Mouse (Mus musculus): ENCODE measurements at regions not wholly inside any gene's neighbourhood (a gene's known extent, or its start where the extent isn't known, plus 50 kb on each side); places are given as distances from the start of the nearest gene placed in this dataset.

DNA sequence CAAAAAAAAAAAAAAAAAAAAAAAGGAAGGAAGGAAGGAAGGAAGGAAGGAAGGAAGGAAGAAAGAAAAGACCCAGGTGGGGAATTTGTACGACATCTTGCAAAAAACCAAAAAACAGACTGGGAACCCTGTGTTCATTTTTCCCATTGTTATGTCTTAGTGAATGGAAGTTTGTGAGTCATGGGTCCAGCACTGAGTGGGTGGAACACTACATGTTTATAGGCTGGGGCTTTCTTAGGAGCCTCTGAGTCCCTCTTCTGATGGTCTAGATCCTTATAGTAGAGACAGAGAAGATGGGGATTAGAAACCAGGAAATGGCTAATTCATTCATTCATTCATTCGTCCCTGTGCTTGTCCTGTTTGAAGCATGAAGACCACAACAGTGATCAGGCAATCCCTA is 105.5 kb downstream of the Tpra1 start:
- no peak for DNase-seq

DNA sequence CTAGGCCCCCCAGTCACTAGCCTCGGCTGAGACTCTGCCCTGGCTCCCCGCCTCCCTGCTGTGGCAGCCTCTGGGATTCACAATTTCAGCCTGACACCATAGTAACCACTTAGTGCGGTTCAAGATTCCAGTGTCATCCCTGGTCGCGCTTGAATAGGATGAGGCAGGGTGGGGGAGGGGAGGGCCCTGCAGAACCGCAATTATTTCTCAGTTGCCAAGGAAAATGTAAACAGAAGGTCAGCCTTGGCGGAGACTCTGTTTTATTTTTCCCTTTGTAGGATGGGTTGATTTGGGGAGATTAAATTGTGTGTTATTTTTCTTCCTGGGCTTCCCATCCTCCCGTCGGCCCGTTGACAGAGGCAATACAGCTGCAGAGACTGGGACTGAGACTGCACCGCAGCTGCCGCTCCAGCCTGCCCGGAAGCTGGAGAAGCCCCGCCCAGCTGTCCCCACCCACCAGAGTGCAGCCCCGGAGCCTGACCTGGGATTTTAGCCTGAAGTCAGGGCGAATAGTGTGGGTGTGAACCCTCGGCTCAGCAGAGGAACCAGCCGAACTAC is 106.6 kb downstream of the Tpra1 start:
- no peak for DNase-seq

DNA sequence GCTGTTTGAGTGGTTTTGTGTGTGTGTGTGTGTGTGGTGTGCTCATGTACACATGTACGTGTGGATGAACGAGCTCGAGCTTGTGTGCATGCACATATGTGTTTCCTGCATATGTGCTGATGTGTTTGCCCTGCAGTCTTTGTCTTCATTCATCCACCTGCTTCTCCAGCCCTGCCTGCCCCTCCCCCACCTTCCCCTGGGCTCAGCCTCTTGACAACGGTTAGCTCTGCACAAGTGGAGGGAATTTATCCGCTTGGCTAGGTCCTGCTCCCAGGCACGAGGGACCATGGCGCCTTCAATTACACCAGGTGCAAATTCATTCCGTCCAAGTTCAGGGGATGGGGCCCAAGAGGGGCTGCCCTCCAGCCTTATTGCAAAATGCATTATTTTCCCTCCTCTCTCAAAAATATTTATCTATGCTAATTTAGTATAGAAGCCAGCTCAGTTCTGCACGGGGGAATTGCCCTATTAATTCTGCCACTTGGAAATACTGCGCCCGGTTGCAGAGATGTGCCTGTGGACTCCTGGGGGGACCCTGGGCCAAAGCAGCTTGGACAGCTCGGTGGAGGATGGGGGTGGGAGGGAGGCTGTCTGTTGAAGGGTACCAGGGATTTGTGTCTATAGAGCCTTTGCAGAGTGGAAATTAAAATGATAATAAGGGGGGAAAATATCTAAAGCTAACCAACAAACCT is 111.1 kb downstream of the Tpra1 start:
- no peak for DNase-seq

DNA sequence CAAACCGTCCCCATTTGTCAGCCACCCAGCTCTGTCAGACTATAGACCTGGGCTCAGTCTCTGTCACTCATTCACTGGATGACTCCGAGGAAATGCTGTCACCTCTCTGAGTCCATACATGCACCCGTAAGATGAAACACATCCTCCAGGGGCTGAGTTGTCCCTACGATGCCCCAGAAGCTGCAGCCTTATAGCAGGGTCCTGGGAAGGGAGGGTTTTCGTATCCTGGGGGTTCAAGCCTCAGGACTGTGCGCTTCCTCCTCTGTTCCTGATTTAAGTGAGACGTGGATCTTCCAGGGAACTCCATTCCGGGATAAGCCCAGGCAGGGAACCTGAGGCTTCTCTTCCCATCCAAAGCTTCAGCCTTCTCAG is 111.6 kb downstream of the Tpra1 start:
- DNase-seq, result no peak

DNA sequence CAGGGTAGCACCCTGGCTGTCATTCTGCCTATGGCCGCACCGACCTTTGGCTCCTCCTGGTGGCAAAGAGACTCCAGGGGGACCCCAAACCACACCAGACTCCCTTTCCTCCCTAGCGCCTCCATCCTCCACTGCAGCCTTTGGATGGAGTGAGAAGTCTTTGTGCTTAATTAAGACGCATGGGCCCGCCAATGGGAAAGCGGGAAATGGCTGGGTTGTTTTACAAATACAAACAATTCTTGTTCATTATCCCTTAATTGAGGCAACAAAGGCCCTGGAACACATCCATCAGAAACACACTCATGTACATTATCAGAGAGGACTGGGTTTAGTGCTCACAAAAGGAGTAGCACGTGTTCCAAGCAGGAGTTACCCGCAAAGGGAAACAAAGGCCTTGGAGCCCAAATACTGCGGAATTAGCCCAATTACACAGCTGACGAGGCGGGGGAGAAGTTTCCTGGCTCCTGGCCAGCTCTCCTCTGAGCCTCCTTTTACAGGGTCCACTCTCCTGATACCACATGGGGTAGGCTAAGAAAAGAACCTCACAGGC is 122.1 kb downstream of the Tpra1 start:
- no peak for DNase-seq

DNA sequence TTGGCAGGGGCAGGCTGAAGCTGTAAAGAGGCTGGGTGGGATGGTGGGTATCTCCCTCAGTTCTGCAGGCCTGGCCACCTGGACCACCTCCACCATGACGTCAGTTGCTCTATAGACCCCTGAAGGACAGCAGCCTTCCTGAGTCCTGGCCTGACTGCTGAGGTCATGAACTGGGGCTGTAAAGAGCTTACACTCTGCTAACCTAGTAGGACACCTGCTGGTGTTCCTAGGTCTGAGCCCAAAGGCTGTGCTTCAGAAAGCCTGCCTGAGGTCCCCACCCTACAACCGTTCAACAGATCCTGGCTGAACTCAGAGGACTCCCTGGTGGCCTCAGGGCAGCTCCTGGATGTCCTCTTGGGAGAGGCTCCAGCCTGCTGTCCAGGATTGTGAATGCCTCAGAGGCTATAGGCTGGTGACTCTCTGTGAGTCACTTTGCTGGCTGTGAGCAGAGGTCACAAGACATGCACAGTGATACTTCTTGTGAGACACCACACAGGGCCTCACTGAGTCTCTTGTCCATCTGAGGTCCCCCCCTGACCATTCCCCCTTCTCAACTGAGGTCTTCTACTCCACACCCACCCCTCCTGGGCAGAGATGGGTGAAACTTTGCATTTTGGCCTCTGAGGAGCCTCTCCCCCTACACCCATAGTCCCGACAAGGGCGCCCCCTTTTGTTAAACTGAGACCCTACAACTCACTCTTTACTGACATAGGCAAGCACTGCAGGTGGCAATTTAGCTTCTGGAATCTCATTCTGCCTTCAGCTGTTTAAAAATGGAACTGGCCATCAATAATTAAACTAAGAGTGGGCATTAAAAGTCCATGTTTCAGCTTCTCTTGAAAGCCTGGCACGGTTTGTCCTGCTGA is 131.6 kb downstream of the Tpra1 start:
- no peak for DNase-seq

DNA sequence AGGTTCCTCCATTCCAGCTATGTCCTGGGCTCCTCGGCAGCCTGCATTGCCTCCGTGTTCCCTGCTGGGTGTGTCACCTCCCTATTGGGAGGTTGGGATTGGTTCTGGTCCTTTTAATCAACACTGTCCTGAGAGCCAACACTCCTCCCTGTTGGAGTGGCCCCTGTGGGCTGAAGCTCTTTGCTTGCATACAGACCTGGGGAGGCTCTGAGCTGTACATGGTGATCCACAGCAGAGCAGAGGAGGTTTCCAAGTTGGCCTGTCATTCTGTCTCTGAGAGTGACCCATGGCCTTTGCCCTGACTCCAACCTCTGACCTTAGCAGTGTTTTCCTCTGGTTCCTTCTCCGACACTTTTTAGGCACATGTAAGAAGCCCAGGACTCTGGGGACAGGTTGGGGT is 132.4 kb downstream of the Tpra1 start:
- DNase-seq, result no peak

DNA sequence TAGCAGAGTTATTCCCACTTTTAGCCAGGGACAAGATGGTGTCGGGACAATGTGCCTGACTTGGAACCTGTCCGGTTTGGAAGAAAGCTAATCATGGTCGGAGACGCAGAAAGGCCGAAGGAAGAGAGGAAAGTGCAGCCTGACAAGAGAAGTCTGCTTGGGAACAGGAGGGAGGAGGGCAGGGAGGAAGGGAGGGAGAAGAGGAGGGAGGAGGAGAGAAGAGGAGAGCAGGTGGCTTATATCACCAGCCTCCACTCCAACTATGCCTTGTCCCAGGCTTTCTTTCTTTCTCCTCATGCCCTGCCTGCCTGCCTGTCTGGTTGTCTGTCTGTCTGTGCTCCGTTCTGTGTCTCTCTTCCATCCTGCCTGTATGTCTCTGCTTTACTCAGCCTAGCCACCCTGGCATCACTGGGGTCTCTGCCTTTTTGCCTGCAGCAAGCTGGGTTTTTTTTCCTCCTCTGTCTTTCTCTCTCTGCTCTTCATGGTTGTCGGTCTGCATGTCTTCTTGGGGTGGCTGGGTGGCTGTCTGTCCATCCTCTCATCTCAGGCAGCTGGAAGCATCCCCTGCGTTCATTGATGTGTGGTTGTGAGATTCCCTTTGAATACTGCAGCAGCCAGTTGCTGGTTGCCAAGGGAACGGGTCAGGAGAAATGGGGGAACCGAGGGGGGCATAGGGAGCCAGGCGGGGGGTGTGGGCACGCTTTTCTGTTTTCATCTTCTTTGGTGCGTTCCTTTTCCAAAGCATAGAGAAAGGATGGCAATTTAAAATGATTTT is 133.2 kb downstream of the Tpra1 start:
- DNase-seq, result no peak

DNA sequence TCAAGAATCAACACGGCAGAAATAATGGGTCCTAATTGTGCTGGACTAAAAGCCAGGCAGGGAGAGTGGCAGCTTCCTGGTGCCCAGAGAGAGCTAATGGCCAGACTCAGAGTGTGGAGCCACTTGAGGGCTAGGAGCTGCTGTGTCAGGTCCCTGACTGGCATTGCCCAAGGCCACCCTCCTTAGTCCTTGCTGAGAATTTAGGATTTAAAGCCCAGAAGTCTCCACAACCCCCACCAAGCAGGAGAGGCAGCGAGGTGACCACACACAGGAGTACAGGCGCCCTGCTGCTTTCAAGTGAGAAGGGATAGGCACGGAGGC is 133.7 kb downstream of the Tpra1 start:
- no peak for DNase-seq

DNA sequence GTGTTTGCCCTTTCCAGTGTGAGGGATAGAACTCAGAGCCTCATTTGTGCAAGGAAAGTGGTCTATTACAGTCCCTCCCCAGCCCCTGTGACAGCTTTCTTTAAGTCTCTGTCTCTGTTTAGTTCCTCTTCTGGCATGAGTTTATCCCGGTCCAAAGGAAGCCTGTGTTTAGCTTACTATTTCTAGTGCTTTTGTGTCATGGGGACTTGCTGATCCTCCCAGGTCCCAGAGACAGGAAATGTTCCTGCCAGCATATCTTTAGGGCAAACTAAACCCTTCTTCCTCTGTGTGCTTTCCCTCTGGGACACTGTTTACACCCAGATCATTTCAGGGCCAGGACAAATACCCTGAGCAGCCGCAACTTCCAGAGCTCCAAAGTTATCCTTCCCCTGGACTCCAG is 135.3 kb downstream of the Tpra1 start:
- DNase-seq, result no peak

DNA sequence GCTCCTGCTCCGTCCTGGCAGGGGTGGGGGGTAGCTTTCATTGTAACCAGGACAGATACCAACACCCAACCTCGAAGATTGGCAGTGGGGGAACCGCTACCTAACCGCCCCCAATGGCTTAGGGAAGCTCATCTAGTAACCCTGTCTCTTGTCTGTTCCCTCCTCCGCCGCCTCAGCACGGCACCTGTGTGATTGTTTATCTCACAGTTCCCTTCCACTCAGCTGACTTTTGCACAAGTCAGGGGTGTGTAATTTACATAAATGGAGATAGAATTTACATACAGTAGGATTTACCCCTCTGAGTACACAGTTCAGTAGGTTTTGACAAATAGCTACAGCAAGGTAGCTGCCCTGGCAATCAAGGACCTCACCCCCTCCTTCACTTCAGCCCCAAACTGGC is 135.8 kb downstream of the Tpra1 start:
- DNase-seq, result no peak

DNA sequence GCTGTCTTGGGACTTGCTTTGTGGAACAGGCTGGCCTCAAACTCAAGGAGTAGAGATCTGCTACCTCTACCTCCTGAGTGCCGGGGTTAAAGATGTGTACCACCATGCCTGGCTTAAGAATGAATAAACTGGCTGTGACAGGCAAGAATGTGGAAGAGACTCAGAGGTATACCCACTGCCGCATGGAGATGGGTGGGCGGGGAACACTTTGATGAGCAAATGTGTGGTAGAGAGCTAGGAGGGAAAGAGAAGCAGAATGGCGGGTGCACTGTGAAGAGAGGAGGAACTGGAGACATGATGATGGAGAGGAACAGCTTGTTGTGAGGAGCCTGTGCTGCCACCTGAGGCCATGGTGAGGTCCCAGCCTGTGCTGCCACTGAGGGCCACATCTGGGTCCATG is 138.9 kb downstream of the Tpra1 start:
- DNase-seq, result no peak

DNA sequence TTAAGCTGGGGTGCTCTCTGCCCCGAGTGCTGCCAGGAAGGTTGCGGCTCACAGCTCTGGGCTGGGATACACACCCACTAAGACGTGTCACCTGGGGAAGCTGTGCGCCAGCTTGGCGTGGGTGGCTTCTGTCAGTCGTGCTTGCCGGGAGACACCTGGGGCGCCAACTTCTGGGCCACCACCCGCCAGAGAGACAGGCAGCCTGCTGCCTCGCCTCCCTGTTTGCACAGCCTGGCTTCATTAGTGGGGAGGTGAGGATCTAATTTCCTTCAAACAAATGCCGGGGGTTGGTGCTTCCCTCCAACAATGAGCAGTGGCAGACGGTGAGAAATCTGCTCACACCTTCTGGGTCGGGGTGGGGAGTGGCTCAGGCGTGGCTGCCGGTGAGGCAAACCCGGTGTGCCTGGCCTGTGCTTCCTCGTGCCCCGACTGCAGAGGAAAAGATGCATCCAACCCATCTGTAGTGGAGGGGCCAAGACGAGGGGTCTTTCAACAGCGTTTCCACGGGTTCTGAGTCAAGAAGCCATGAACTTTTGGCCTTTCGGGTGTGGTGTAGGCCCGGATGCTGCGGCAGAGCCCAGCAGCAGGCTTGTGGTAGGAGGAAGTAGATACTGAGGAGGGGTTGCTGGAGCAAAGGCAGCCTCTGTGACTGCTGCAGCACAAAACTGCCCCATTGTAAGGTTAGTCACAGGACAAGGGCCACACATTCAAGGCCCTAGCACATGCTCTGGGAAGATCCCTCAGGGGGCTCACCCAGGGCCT is 140.6 kb downstream of the Tpra1 start:
- DNase-seq, result no peak

DNA sequence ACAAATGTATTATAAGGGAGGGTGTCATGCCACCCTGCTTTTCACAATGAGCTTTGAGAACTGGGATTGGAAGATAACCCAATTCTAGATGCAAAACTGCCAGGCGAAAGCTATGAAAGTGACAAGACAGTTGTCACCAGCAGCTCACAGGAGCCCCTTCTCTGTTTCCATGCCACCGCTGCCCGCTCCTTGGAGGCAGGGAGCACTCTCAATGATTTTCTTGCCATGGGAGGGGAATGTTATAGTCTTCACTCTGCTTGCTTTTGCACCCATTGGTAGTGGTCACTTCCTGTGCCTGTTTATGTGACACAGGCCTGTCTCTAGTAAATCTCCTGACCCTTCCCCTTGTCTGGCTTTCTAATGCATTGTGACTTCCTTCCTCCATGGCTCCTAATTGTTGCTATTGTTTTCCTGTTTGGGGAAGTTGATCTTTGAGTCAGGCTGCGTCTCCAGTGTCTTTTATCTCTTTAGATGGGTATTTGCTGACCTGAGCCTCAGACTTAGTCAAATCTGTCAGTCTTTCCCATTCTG is 143.4 kb downstream of the Tpra1 start:
- DNase-seq, result no peak

DNA sequence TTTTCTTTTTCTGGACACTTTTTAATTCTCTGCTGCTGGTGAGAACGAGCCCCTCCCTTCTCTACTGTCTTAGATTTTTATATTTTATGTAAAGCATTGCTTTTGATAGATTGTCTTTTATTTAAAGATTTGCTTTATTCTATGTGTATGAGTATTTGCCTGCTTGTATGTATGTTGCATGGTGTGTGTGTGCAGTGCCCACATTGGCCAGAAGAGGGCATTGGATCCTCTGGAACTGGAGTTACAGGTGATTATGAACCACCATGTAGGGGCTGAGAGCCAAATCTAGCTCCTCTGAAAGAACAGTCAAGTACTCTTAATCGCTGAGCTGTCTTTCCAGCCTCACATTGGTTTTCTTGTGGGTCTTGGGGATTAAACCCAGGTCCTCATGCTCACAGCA is 144.4 kb downstream of the Tpra1 start:
- no peak for DNase-seq

DNA sequence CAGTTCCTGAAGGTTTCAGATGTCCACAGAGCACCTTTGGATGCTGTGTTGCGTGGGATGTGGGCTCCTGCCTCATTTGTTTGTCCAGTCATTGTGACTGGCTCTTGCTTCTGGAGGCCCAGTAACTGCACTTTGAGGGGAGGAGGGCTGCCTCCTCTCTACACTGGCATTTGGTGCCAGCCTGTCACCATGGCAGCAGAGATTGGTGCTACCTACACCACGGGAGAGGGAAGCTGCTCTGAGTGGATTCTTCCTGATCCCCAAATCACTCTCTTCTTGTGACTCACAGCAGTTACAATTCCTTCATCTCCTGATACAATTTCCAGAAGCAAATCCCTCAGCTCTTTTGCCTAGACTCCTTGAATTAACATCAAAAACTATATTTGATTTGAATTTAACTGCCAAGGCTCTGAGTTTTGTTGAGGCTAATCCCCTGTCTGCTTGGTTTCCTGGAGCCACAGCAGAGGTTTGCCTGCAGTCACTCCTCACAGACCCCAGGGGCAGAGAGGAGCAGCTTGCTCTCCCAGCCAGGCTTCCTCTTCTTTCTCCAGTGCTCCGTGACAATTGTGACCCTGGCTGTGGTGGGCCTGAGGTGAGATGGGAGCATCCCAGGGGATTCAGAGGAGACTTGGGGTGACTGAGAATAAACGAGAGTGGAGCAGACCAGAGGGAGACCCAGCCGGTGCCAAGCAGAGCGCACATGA is 145.7 kb downstream of the Tpra1 start:
- no peak for DNase-seq

DNA sequence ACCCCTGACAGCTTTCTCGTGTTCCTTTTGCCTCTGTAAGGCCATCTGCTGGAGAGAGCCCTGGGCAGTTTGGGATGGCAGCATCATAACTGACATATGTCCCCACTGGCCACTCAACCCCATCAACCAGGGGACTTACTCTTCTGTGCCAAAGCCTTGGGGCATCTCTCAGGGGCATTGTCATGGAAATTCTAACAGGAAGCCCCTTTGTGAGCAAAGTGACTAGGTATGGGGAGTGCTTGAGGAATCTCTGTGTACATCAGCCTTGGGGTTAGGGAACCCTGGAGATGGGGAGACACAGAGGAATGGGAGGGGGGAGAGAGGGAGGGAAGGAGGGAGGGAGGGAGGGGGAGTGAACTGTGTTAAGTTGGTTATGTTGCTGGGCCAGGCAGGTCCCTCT is 147.2 kb downstream of the Tpra1 start:
- no peak for DNase-seq

DNA sequence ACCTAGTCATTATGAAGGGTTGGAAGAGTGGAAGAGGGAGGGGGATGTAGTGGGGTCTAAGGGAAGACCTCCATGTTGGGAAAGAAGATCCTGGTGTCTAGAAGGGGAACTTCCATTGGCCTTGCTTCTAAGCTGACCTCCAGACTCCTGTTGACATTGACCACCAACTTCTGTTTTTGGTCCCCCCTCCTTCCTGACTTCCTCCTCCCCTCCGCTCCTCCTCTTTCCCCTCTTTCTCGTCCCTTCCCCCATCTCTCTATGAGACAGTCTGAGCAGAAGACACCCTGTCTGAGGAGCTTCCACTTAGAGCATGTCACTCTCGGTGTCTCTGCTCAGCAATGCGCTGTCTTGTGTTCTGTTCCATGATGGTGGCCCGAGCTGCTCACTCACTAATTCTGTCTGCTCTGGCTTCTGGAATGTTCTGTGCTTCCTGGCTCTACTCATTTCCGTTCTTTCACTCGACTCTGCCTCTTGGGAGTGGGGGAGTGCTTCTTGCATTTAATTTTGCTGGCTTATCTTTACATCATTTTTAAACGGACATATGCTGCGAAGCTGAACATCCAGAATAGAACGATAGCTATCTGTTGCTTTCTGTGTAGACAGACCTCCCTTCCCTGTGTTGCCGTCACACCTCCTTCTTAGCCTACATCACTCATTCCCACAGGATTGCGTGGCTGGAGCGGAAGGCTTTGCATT is 148.7 kb downstream of the Tpra1 start:
- no peak for DNase-seq

DNA sequence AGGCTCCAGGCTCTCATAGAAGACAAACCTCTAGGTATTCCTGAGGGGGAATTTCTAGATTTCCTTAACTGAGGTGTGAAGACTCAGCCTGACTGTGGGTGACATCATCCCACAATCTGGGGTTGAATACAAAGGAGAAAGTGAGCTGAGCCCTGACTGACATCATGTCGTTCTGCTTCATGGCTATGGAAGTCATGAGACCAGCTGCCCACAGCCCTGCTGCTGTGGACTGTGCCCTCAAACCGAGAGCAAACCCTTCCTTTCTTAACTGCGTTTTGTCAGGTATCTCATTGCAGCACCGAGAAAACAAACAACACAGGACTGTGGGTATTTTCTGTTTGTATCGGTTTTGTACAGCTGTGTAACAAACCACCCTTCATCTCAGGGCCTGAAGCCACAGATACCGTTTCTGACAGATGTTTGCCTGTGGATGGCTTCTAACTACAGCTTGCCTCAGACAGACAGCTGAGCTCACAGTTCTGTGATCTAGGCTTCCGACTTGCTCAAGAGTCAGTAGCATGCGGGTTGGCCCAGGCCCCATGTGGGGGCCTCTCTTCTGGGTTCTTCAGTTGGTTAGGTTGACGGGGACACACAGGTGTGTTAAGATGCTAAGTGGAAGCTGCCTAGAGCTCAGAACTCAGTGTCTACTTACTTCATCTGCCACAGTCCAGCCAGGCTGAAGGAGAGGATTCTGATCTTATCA is 150.9 kb downstream of the Tpra1 start:
- DNase-seq, result no peak

DNA sequence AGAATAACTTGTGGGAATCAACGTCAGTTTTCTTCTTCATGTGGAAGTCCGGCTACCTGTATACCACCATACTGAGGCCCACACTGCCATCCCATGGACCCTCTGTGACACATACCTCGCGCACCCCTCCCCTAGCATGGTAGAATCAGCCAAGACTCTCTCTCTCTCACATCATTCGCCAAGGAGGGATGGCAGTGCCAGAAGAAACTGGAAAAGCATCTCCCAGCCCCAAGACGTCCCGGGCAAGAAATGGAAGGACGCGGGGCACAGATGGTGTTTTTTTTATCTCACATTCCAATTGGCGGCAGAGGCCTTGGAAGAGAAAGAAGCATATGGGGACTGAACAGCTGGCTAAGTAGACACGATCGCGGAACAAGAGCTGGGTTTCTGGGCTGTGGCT is 152.0 kb downstream of the Tpra1 start:
- DNase-seq, result no peak

Data from cerebellum, postnatal 36 days (tissue).